In genomic region chr2:33803717-33804214, GRCm38 (mm10) we compare ENCODE assay signal across 14 mouse cellular contexts.
A peak's percentile ranks its signal among the peaks of the same experiment; 100 is the strongest.
DNase-seq lines count a peak whose midpoint lies in the region; TF ChIP-seq lines count a peak whose summit lies in the region.
"Had no signal": no experiment of that assay in that cellular context is flagged by ENCODE, and none has a peak within 500 bp of the region (broad histone marks: within the 10 kb centered on the region; RNA-seq: fewer than 3 reads in every experiment).

No protein-coding gene starts in this region.

- TF ChIP-seq EP300 in heart, adult 2 months (IDR thresholded peaks at IDR 0.05; ENCODE audit: insufficient read depth, low read depth, low read length): no peak

- no peaks in the 10 kb centered on the region for H3K79me2 ChIP-seq in heart, adult 2 months (replicated peaks; ENCODE audit: control insufficient read depth, insufficient read depth, low read length)

- DNase-seq in spleen, adult 18-20 months: peak; percentile 39 to 50
- no peak for DNase-seq in spleen, adult 12 weeks (ENCODE audit: low spot score)
- DNase-seq in induced T-regulatory cell, adult 2 months (ENCODE audit: low read depth): peak; percentile 34
- DNase-seq in spleen, postnatal 36 days (ENCODE audit: low spot score in 2 of 2): peak; percentile 80 to 83
- DNase-seq in gastrocnemius, postnatal 36 days: no peak
- DNase-seq in kidney, postnatal 14 days: no peak
- no peak for DNase-seq in heart, adult 2 months
- DNase-seq: adrenal gland, postnatal 14 days; cerebellum, postnatal 14 days; heart, postnatal 36 days had no signal

- no peaks in the 10 kb centered on the region for H3K36me3 ChIP-seq in heart, adult 2 months (ENCODE audit: control insufficient read depth, insufficient read depth, low read length)

- TF ChIP-seq CTCF in heart, adult 2 months (IDR thresholded peaks at IDR 0.05): no peak

- no peaks in the 10 kb centered on the region for H3K4me1 ChIP-seq in heart, adult 2 months (ENCODE audit: control insufficient read depth, insufficient read depth, low read length)

- intact Hi-C loops in gastrocnemius, postnatal 36 days (cut with DNase I): no loop called here
- intact Hi-C loops in heart, adult 2 months (cut with DNase I): no loop called here

- no peak overlapping the region for H3K4me3 ChIP-seq in heart, adult 2 months
- H3K4me3 ChIP-seq: embryonic facial prominence, embryonic 10.5 days; heart, embryonic 10.5 days; limb, embryonic 12.5 days had no signal

- H3K9ac ChIP-seq in heart, adult 2 months (ENCODE audit: low read depth, low read length): no peak overlapping the region
- H3K9ac ChIP-seq: limb, embryonic 12.5 days had no signal

- H3K27ac ChIP-seq in heart, adult 2 months: no peak overlapping the region
- H3K27ac ChIP-seq: embryonic facial prominence, embryonic 10.5 days; heart, embryonic 10.5 days; limb, embryonic 12.5 days; macrophage had no signal

- no peak for TF ChIP-seq POLR2A in heart, adult 2 months (IDR thresholded peaks at IDR 0.05; ENCODE audit: insufficient read depth, low read depth, low read length)

- no peaks in the 10 kb centered on the region for H3K27me3 ChIP-seq in heart, adult 2 months (ENCODE audit: control insufficient read depth, insufficient read depth, low read length)
- H3K27me3 ChIP-seq: limb, embryonic 12.5 days had no signal

- 70% methylated on average over 4 of the region's 4 CpGs for WGBS in heart, adult 2 months

Comparison
In these comparisons a context has a peak if more than half of its experiments do, and no peak if none do; other contexts are left out.
1. DNase-seq: peak in spleen, adult 18-20 months (2 of 2), induced T-regulatory cell, adult 2 months (single experiment) and spleen, postnatal 36 days (2 of 2); none in spleen, adult 12 weeks (single experiment), gastrocnemius, postnatal 36 days (0 of 2), kidney, postnatal 14 days (single experiment) and heart, adult 2 months (0 of 2).